Mouse (Mus musculus): ENCODE results near the gene Gm49325. TPM values are rescaled to one million over a fixed set of nuclear protein-coding genes. Genes with fewer than 3 reads are reported as not detected.
A peak's percentile ranks its signal among the peaks of the same experiment; 100 is the strongest.

Gene Gm49325
- polyA plus RNA-seq, 1 experiment from 2014 or later: 1.7 TPM

GRCm38 (mm10) chr10:77569973-77570658 lies 35.9 kb upstream of the Gm49325 start:
- 59% methylated on average over 6 of the region's 6 CpGs for WGBS
- Histone ChIP-seq H3K4me1 (ENCODE audit: control insufficient read depth, insufficient read depth, low read length) (no peaks in the 10 kb centered on the region), H3K9me3 (replicated peaks; ENCODE audit: control insufficient read depth, low read length) (no peaks in the 10 kb centered on the region), H3K9ac (ENCODE audit: low read length) (no peak overlapping the region), H3K4me2 (ENCODE audit: low read length) (no peak overlapping the region), H3K4me3 (ENCODE audit: low read depth, low read length) (no peak overlapping the region), H3K27me3 (replicated peaks; ENCODE audit: control insufficient read depth, insufficient read depth, low read length) (no peaks in the 10 kb centered on the region), H3K36me3 (ENCODE audit: control insufficient read depth, insufficient read depth, low read length) (no peaks in the 10 kb centered on the region), H3K27ac (ENCODE audit: low read depth, low read length) (no peak overlapping the region)
- no peak for DNase-seq (ENCODE audit: low spot score)
- no peak for ATAC-seq

GRCm38 (mm10) chr10:77572225-77572624 lies 33.8 kb upstream of the Gm49325 start:
- Histone ChIP-seq H3K27me3 (replicated peaks; ENCODE audit: control insufficient read depth, insufficient read depth, low read length) (no peaks in the 10 kb centered on the region), H3K4me3 (ENCODE audit: low read depth, low read length) (no peak overlapping the region), H3K9ac (ENCODE audit: low read length) (no peak overlapping the region), H3K36me3 (ENCODE audit: control insufficient read depth, insufficient read depth, low read length) (no peaks in the 10 kb centered on the region), H3K27ac (ENCODE audit: low read depth, low read length) (no peak overlapping the region), H3K4me1 (ENCODE audit: control insufficient read depth, insufficient read depth, low read length) (no peaks in the 10 kb centered on the region), H3K9me3 (replicated peaks; ENCODE audit: control insufficient read depth, low read length) (no peaks in the 10 kb centered on the region), H3K4me2 (ENCODE audit: low read length) (no peak overlapping the region)
- no peak for DNase-seq (ENCODE audit: low spot score)
- ATAC-seq: no peak
- WGBS: 29% methylated on average over 3 of the region's 3 CpGs

GRCm38 (mm10) chr10:77573162-77573561 lies 32.8 kb upstream of the Gm49325 start:
- no peaks in the 10 kb centered on the region for H3K27me3 ChIP-seq (replicated peaks; ENCODE audit: control insufficient read depth, insufficient read depth, low read length)
- ATAC-seq: no peak
- H3K36me3 ChIP-seq (ENCODE audit: control insufficient read depth, insufficient read depth, low read length): no peaks in the 10 kb centered on the region
- WGBS: 89% methylated on average over 1 of the region's 1 CpGs
- H3K4me3 ChIP-seq (ENCODE audit: low read depth, low read length): no peak overlapping the region
- H3K4me2 ChIP-seq (ENCODE audit: low read length): no peak overlapping the region
- no peaks in the 10 kb centered on the region for H3K4me1 ChIP-seq (ENCODE audit: control insufficient read depth, insufficient read depth, low read length)
- H3K27ac ChIP-seq (ENCODE audit: low read depth, low read length): no peak overlapping the region
- DNase-seq (ENCODE audit: low spot score): no peak
- H3K9ac ChIP-seq (ENCODE audit: low read length): no peak overlapping the region
- H3K9me3 ChIP-seq (replicated peaks; ENCODE audit: control insufficient read depth, low read length): no peaks in the 10 kb centered on the region

- ATAC-seq: no peak
- WGBS: 65% methylated on average over 10 of the region's 10 CpGs
- no peak overlapping the region for H3K4me2 ChIP-seq (ENCODE audit: low read length)
- H3K4me1 ChIP-seq (ENCODE audit: control insufficient read depth, insufficient read depth, low read length): peaks cover 15% of the 10 kb centered on the region; the same call in 1 of the 2 replicates
- H3K9ac ChIP-seq (ENCODE audit: low read length): no peak overlapping the region
- H3K27me3 ChIP-seq (replicated peaks; ENCODE audit: control insufficient read depth, insufficient read depth, low read length): no peaks in the 10 kb centered on the region
- H3K36me3 ChIP-seq (ENCODE audit: control insufficient read depth, insufficient read depth, low read length): no peaks in the 10 kb centered on the region
- DNase-seq (ENCODE audit: low spot score): no peak
- no peak overlapping the region for H3K27ac ChIP-seq (ENCODE audit: low read depth, low read length)
- H3K4me3 ChIP-seq (ENCODE audit: low read depth, low read length): no peak overlapping the region
- no peaks in the 10 kb centered on the region for H3K9me3 ChIP-seq (replicated peaks; ENCODE audit: control insufficient read depth, low read length)
Observed at GRCm38 (mm10) chr10:77580027-77580920, 25.7 kb upstream of the Gm49325 start.

- H3K9ac ChIP-seq (ENCODE audit: low read length): peak overlapping the region; percentile 87
- ATAC-seq (peak; percentile 29), DNase-seq (ENCODE audit: low spot score) (no peak)
- H3K4me1 ChIP-seq (ENCODE audit: control insufficient read depth, insufficient read depth, low read length): peaks cover 15% of the 10 kb centered on the region; the same call in 1 of the 2 replicates
- H3K27ac ChIP-seq (ENCODE audit: low read depth, low read length): peak overlapping the region; percentile 76
- peak overlapping the region; percentile 82 for H3K4me2 ChIP-seq (ENCODE audit: low read length)
- peak overlapping the region; percentile 85 for H3K4me3 ChIP-seq (ENCODE audit: low read depth, low read length)
- H3K9me3 ChIP-seq (replicated peaks; ENCODE audit: control insufficient read depth, low read length): no peaks in the 10 kb centered on the region
- no peaks in the 10 kb centered on the region for H3K36me3 ChIP-seq (ENCODE audit: control insufficient read depth, insufficient read depth, low read length)
- H3K27me3 ChIP-seq (replicated peaks; ENCODE audit: control insufficient read depth, insufficient read depth, low read length): no peaks in the 10 kb centered on the region
- 10% methylated on average over 8 of the region's 8 CpGs for WGBS
Observed at GRCm38 (mm10) chr10:77581023-77581407, 25.0 kb upstream of the Gm49325 start.

- H3K4me2 ChIP-seq (ENCODE audit: low read length): peak within 1 kb of the TSS; percentile 82
- WGBS: under 1% methylated on average over 60 of the region's 64 CpGs
- peak within 1 kb of the TSS; percentile 79 for H3K27ac ChIP-seq (ENCODE audit: low read depth, low read length)
- no peaks in the 10 kb centered on the region for H3K9me3 ChIP-seq (replicated peaks; ENCODE audit: control insufficient read depth, low read length)
- peak within 1 kb of the TSS; percentile 87 for H3K9ac ChIP-seq (ENCODE audit: low read length)
- H3K27me3 ChIP-seq (replicated peaks; ENCODE audit: control insufficient read depth, insufficient read depth, low read length): no peaks in the 10 kb centered on the region
- ATAC-seq (peak; percentile 97), DNase-seq (ENCODE audit: low spot score) (peak; percentile 99)
- peaks cover 15% of the 10 kb centered on the region; the same call in 1 of the 2 replicates for H3K4me1 ChIP-seq (ENCODE audit: control insufficient read depth, insufficient read depth, low read length)
- H3K4me3 ChIP-seq (ENCODE audit: low read depth, low read length): peak within 1 kb of the TSS; percentile 85
- no peaks in the 10 kb centered on the region for H3K36me3 ChIP-seq (ENCODE audit: control insufficient read depth, insufficient read depth, low read length)
Observed at GRCm38 (mm10) chr10:77581408-77582284, 24.4 kb upstream of the Gm49325 start, which contains the start of gene Pttg1ip. TSS of gene Pttg1ip (plus strand) at chr10:77581720.

GRCm38 (mm10) chr10:77582285-77582618 lies 23.7 kb upstream of the Gm49325 start:
- H3K9ac ChIP-seq (ENCODE audit: low read length): peak overlapping the region; percentile 87
- peaks cover 2% of the 10 kb centered on the region for H3K36me3 ChIP-seq (ENCODE audit: control insufficient read depth, insufficient read depth, low read length)
- H3K27me3 ChIP-seq (replicated peaks; ENCODE audit: control insufficient read depth, insufficient read depth, low read length): no peaks in the 10 kb centered on the region
- peaks cover 15% of the 10 kb centered on the region; the same call in 1 of the 2 replicates for H3K4me1 ChIP-seq (ENCODE audit: control insufficient read depth, insufficient read depth, low read length)
- no peak overlapping the region for H3K27ac ChIP-seq (ENCODE audit: low read depth, low read length)
- WGBS: 16% methylated on average over 8 of the region's 8 CpGs
- ATAC-seq: no peak
- no peaks in the 10 kb centered on the region for H3K9me3 ChIP-seq (replicated peaks; ENCODE audit: control insufficient read depth, low read length)
- H3K4me3 ChIP-seq (ENCODE audit: low read depth, low read length): peak overlapping the region; percentile 85
- peak overlapping the region; percentile 82 for H3K4me2 ChIP-seq (ENCODE audit: low read length)
- no peak for DNase-seq (ENCODE audit: low spot score)

GRCm38 (mm10) chr10:77583795-77584422 lies 22.1 kb upstream of the Gm49325 start:
- H3K27me3 ChIP-seq (replicated peaks; ENCODE audit: control insufficient read depth, insufficient read depth, low read length): no peaks in the 10 kb centered on the region
- no peak overlapping the region for H3K9ac ChIP-seq (ENCODE audit: low read length)
- H3K4me2 ChIP-seq (ENCODE audit: low read length): no peak overlapping the region
- H3K36me3 ChIP-seq (ENCODE audit: control insufficient read depth, insufficient read depth, low read length): peaks cover 18% of the 10 kb centered on the region
- peaks cover 15% of the 10 kb centered on the region; the same call in 1 of the 2 replicates for H3K4me1 ChIP-seq (ENCODE audit: control insufficient read depth, insufficient read depth, low read length)
- H3K27ac ChIP-seq (ENCODE audit: low read depth, low read length): no peak overlapping the region
- no peak overlapping the region for H3K4me3 ChIP-seq (ENCODE audit: low read depth, low read length)
- no peak for ATAC-seq
- 83% methylated on average over 10 of the region's 10 CpGs for WGBS
- H3K9me3 ChIP-seq (replicated peaks; ENCODE audit: control insufficient read depth, low read length): no peaks in the 10 kb centered on the region
- DNase-seq (ENCODE audit: low spot score): no peak
